Mouse (Mus musculus) limb, embryonic 11.5 days (tissue): ENCODE data around the gene Gm7030. TPM values are rescaled to one million over a fixed set of nuclear protein-coding genes. Genes with fewer than 3 reads are reported as not detected.
A peak's percentile ranks its signal among the peaks of the same experiment; 100 is the strongest.
"Not testable (repeated sequence)": the region's sequence is repeated elsewhere in the genome, so short reads cannot be mapped to it uniquely, and the experiment has no call there.

Experiments
- ATAC-seq: fragments of 200-750 bp; cut with Nextera tagmentation; 2 replicates; pipeline ENCODE4 v1.8.0; 2017; ENCODE audit warnings: low read depth; ENCODE audit not compliant: insufficient number of reproducible peaks, low FRiP score, low TSS enrichment
- DNase-seq: peaks from one replicate; pipeline ENCODE4 v3.0.0-alpha.2; 2015; ENCODE audit warnings: low spot score
- H3K27ac ChIP-seq: fragments of 300-500 bp; sonication (generic); replicated peaks from 2 replicates; pipeline ENCODE4 v1.5.1; 2014; ENCODE audit warnings: low read depth, mild to moderate bottlenecking, low read length
- H3K27me3 ChIP-seq: fragments of 300-500 bp; sonication (generic); 2 replicates; pipeline ENCODE4 v1.6.1; 2014; ENCODE audit warnings: mild to moderate bottlenecking, low read length, mixed read lengths; ENCODE audit not compliant: control insufficient read depth, insufficient read depth
- H3K36me3 ChIP-seq: fragments of 300-500 bp; sonication (generic); 2 replicates; pipeline ENCODE4 v1.6.1; 2014; ENCODE audit warnings: mild to moderate bottlenecking, low read length, moderate library complexity, mixed read lengths; ENCODE audit not compliant: control insufficient read depth, insufficient read depth
- H3K4me1 ChIP-seq: fragments of 300-500 bp; sonication (generic); 2 replicates; pipeline ENCODE4 v1.6.1; 2014; ENCODE audit warnings: low read length, mixed read lengths; ENCODE audit not compliant: control insufficient read depth, insufficient read depth
- H3K4me2 ChIP-seq: fragments of 300-500 bp; sonication (generic); 2 replicates; pipeline ENCODE4 v1.6.1; 2014; ENCODE audit warnings: low read depth, mild to moderate bottlenecking, moderate library complexity; ENCODE audit not compliant: severe bottlenecking
- H3K4me3 ChIP-seq: fragments of 300-500 bp; sonication (generic); 2 replicates; pipeline ENCODE4 v1.5.1; 2014; ENCODE audit warnings: low read depth, low read length
- H3K9ac ChIP-seq: fragments of 300-500 bp; sonication (generic); 2 replicates; pipeline ENCODE4 v1.6.1; 2014; ENCODE audit warnings: mild to moderate bottlenecking, low read length
- H3K9me3 ChIP-seq: fragments of 300-500 bp; sonication (generic); 2 replicates; pipeline ENCODE4 v1.6.1; 2016; ENCODE audit warnings: low read length; ENCODE audit not compliant: control insufficient read depth
- WGBS: fragments of 180-500 bp; shearing (Covaris S2); extraction: QIAGEN DNeasy Blood & Tissue Kit; methylation state at CpG from one replicate; pipeline ENCODE4 v1.1.7; 2014; 5-methylcytosine and 5-hydroxymethylcytosine counted together
- polyA plus RNA-seq: library from polyadenylated mRNA; unstranded; fragments of >200 nt; fragmentation: Nextera tagmentation; extraction: Ambion mirVana; gene quantifications from 2 replicates; pipeline ENCODE4 v1.2.1, GENCODE M21; 2014

Gm7030 gene
- polyA plus RNA-seq, 1 experiment from 2014 or later = not detected

GRCm38 (mm10) chr17:36093936-36094335, 35.3 kb downstream of the Gm7030 start:
- no peak overlapping the region for H3K4me2 ChIP-seq
- H3K27me3 ChIP-seq = no peaks in the 10 kb centered on the region
- no peaks in the 10 kb centered on the region for H3K4me1 ChIP-seq
- no peak overlapping the region for H3K4me3 ChIP-seq
- no peak overlapping the region for H3K27ac ChIP-seq
- 26% methylated on average over 3 of the region's 3 CpGs for WGBS
- no peaks in the 10 kb centered on the region for H3K9me3 ChIP-seq
- no peak overlapping the region for H3K9ac ChIP-seq
- DNase-seq (peak; percentile 17), ATAC-seq (no peak)
- H3K36me3 ChIP-seq = no peaks in the 10 kb centered on the region

GRCm38 (mm10) chr17:36092520-36092919, 36.7 kb downstream of the Gm7030 start:
- not testable (repeated sequence) for H3K9me3 ChIP-seq, H3K36me3 ChIP-seq, H3K4me1 ChIP-seq, ATAC-seq, H3K27ac ChIP-seq, H3K27me3 ChIP-seq, DNase-seq, H3K4me2 ChIP-seq, H3K4me3 ChIP-seq, H3K9ac ChIP-seq

- no CpG with 5 or more reads among the region's 2 CpGs for WGBS
These were observed 37.3 kb downstream of the Gm7030 start for GRCm38 (mm10) chr17:36091933-36092332.

GRCm38 (mm10) chr17:36085976-36086375, 43.2 kb downstream of the Gm7030 start:
- not testable (repeated sequence) for H3K4me1 ChIP-seq, DNase-seq, H3K9ac ChIP-seq, H3K27ac ChIP-seq, H3K36me3 ChIP-seq, H3K9me3 ChIP-seq, H3K4me3 ChIP-seq, ATAC-seq, H3K4me2 ChIP-seq
- 78% methylated on average over 1 of the region's 1 CpGs for WGBS
- peaks cover 20% of the 10 kb centered on the region for H3K27me3 ChIP-seq

More at GRCm38 (mm10) chr17:36091933-36092332, 37.3 kb downstream of the Gm7030 start:
- not testable (repeated sequence) for H3K4me3 ChIP-seq, DNase-seq, ATAC-seq, H3K9me3 ChIP-seq, H3K27ac ChIP-seq, H3K4me2 ChIP-seq, H3K4me1 ChIP-seq, H3K9ac ChIP-seq, H3K27me3 ChIP-seq, H3K36me3 ChIP-seq

- H3K4me2 ChIP-seq = peak overlapping the region; percentile 74
- no peaks in the 10 kb centered on the region for H3K4me1 ChIP-seq
- WGBS = under 1% methylated on average over 41 of the region's 42 CpGs
- H3K9me3 ChIP-seq = no peaks in the 10 kb centered on the region
- no peaks in the 10 kb centered on the region for H3K36me3 ChIP-seq
- peak; percentile 44 for ATAC-seq
- no peak overlapping the region for H3K27ac ChIP-seq
- H3K27me3 ChIP-seq = peaks cover 20% of the 10 kb centered on the region
- H3K9ac ChIP-seq = peak overlapping the region; percentile 51
- no peak for DNase-seq
- peak overlapping the region; percentile 38 for H3K4me3 ChIP-seq
These were observed 45.3 kb downstream of the Gm7030 start for GRCm38 (mm10) chr17:36083870-36084451.

- peak overlapping the region; percentile 74 for H3K4me2 ChIP-seq
- H3K27ac ChIP-seq = no peak overlapping the region
- peaks cover 20% of the 10 kb centered on the region for H3K27me3 ChIP-seq
- 2% methylated on average over 46 of the region's 46 CpGs for WGBS
- ATAC-seq = peak; percentile 86
- no peaks in the 10 kb centered on the region for H3K4me1 ChIP-seq
- peak overlapping the region; percentile 51 for H3K9ac ChIP-seq
- H3K9me3 ChIP-seq = no peaks in the 10 kb centered on the region
- peak overlapping the region; percentile 38 for H3K4me3 ChIP-seq
- no peaks in the 10 kb centered on the region for H3K36me3 ChIP-seq
- peak; percentile 75 for DNase-seq
These were observed 45.9 kb downstream of the Gm7030 start for GRCm38 (mm10) chr17:36083266-36083869.

GRCm38 (mm10) chr17:36082519-36083232, 46.5 kb downstream of the Gm7030 start:
- ATAC-seq = not testable (repeated sequence)

GRCm38 (mm10) chr17:36081901-36082300, 47.3 kb downstream of the Gm7030 start:
- H3K4me3 ChIP-seq, H3K9me3 ChIP-seq, DNase-seq, H3K4me1 ChIP-seq, H3K4me2 ChIP-seq, H3K27ac ChIP-seq, H3K9ac ChIP-seq, ATAC-seq, H3K36me3 ChIP-seq: not testable (repeated sequence)
- H3K27me3 ChIP-seq = peaks cover 20% of the 10 kb centered on the region

More at GRCm38 (mm10) chr17:36082519-36083232, 46.5 kb downstream of the Gm7030 start:
- H3K4me3 ChIP-seq = peak overlapping the region; percentile 38; the same call in 1 of the 2 replicates
- H3K4me1 ChIP-seq, H3K36me3 ChIP-seq, H3K27ac ChIP-seq, H3K9me3 ChIP-seq, H3K9ac ChIP-seq, DNase-seq: not testable (repeated sequence)
- H3K4me2 ChIP-seq = peak overlapping the region; percentile 74; the same call in 1 of the 2 replicates
- whole genome bisulfite sequencing = 54% methylated on average over 3 of the region's 6 CpGs
- peaks cover 20% of the 10 kb centered on the region for H3K27me3 ChIP-seq
